Comparison of ENCODE assay signal across 9 mouse cellular contexts in the genomic region with DNA sequence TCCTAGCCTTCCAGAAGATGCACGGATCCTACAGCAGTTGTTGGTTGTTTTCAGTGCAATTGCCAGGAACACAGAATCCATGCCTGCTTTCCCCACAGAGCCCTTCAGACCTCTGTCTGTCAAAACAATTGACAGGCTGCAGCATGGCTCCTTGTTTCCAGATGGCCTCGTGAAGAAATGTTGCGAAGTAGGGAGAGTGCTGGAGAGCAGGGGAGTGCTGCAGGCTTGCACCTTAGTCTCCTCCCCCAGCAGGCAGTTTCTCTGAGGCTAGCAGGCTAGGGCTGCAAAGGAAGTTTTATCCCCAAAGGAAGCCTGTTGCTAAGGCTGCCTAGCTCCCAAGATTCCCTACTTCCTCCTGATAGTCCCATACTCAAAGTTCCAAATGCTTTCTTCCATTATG.
DNase-seq lines count a peak whose midpoint lies in the region; ATAC-seq and TF ChIP-seq lines count a peak whose summit lies in the region.
"Had no signal": no experiment of that assay in that cellular context is flagged by ENCODE, and none has a peak within 500 bp of the region (broad histone marks: within the 10 kb centered on the region; RNA-seq: fewer than 3 reads in every experiment).

No protein-coding gene starts in this region.

- H3K79me2 ChIP-seq in heart, adult 2 months (replicated peaks; ENCODE audit: control insufficient read depth, insufficient read depth, low read length) = no peaks in the 10 kb centered on the region; the same call in 1 of the 2 replicates

- no peak for TF ChIP-seq POLR2A in heart, adult 2 months (IDR thresholded peaks at IDR 0.05; ENCODE audit: insufficient read depth, low read depth, low read length)

- H3K4me3 ChIP-seq in liver, postnatal 0 days (ENCODE audit: low read depth, low read length) = no peak overlapping the region
- no peak overlapping the region for H3K4me3 ChIP-seq in heart, adult 2 months
- no peak overlapping the region for H3K4me3 ChIP-seq in limb, embryonic 12.5 days (replicated peaks)
- H3K4me3 ChIP-seq: midbrain, embryonic 13.5 days had no signal

- H3K36me3 ChIP-seq in liver, postnatal 0 days (replicated peaks; ENCODE audit: insufficient read depth, low read length) = no peaks in the 10 kb centered on the region
- H3K36me3 ChIP-seq in heart, adult 2 months (ENCODE audit: control insufficient read depth, insufficient read depth, low read length) = no peaks in the 10 kb centered on the region
- no peaks in the 10 kb centered on the region for H3K36me3 ChIP-seq in limb, embryonic 12.5 days
- H3K36me3 ChIP-seq: midbrain, embryonic 13.5 days had no signal

- 0 out of 2 replicates have a peak, but pooled peaks have one; percentile 15 for ATAC-seq in cerebellum, adult (ENCODE audit: insufficient number of reproducible peaks, low FRiP score, low TSS enrichment)
- no peak for ATAC-seq in liver, postnatal 0 days
- ATAC-seq in limb, embryonic 12.5 days (ENCODE audit: insufficient number of reproducible peaks, insufficient read depth, low FRiP score, low TSS enrichment, low read depth) = peak; percentile 63; the same call in 1 of the 2 replicates
- no peak for ATAC-seq in frontal cortex, adult (ENCODE audit: low TSS enrichment)
- ATAC-seq: midbrain, embryonic 13.5 days had no signal

- no peaks in the 10 kb centered on the region for H3K9me3 ChIP-seq in liver, postnatal 0 days (ENCODE audit: low read length)
- no peaks in the 10 kb centered on the region for H3K9me3 ChIP-seq in limb, embryonic 12.5 days
- H3K9me3 ChIP-seq: midbrain, embryonic 13.5 days had no signal

- no peak for TF ChIP-seq EP300 in liver, postnatal 0 days (IDR thresholded peaks at IDR 0.05; ENCODE audit: low read depth)
- TF ChIP-seq EP300 in heart, adult 2 months (IDR thresholded peaks at IDR 0.05; ENCODE audit: insufficient read depth, low read depth, low read length) = no peak

- H3K27ac ChIP-seq in liver, postnatal 0 days (ENCODE audit: low read depth) = no peak overlapping the region
- H3K27ac ChIP-seq in heart, adult 2 months = peak overlapping the region; percentile 0; the same call in 1 of the 2 replicates
- peak overlapping the region; percentile 56 for H3K27ac ChIP-seq in limb, embryonic 12.5 days
- H3K27ac ChIP-seq: midbrain, embryonic 13.5 days had no signal

- no peak overlapping the region for H3K4me2 ChIP-seq in liver, postnatal 0 days (ENCODE audit: low read depth, low read length)
- H3K4me2 ChIP-seq in limb, embryonic 12.5 days = no peak overlapping the region
- H3K4me2 ChIP-seq: midbrain, embryonic 13.5 days had no signal

- H3K4me1 ChIP-seq in liver, postnatal 0 days (ENCODE audit: insufficient read depth) = no peaks in the 10 kb centered on the region
- no peaks in the 10 kb centered on the region for H3K4me1 ChIP-seq in heart, adult 2 months (ENCODE audit: control insufficient read depth, insufficient read depth, low read length)
- H3K4me1 ChIP-seq in limb, embryonic 12.5 days (replicated peaks) = peaks cover 9% of the 10 kb centered on the region
- H3K4me1 ChIP-seq: midbrain, embryonic 13.5 days had no signal

- no peak overlapping the region for H3K9ac ChIP-seq in liver, postnatal 0 days (replicated peaks)
- H3K9ac ChIP-seq in heart, adult 2 months (ENCODE audit: low read depth, low read length) = no peak overlapping the region
- H3K9ac ChIP-seq in limb, embryonic 12.5 days (replicated peaks) = no peak overlapping the region
- H3K9ac ChIP-seq: midbrain, embryonic 13.5 days had no signal

- no peak for TF ChIP-seq CTCF in liver, postnatal 0 days (IDR thresholded peaks at IDR 0.05; ENCODE audit: low read depth)
- TF ChIP-seq CTCF in heart, adult 2 months (IDR thresholded peaks at IDR 0.05) = no peak

- H3K27me3 ChIP-seq in liver, postnatal 0 days (ENCODE audit: insufficient read depth, low read length) = no peaks in the 10 kb centered on the region
- no peaks in the 10 kb centered on the region for H3K27me3 ChIP-seq in heart, adult 2 months (ENCODE audit: control insufficient read depth, insufficient read depth, low read length)
- H3K27me3 ChIP-seq in limb, embryonic 12.5 days = no peaks in the 10 kb centered on the region
- H3K27me3 ChIP-seq: midbrain, embryonic 13.5 days had no signal

- WGBS in liver, postnatal 0 days (ENCODE audit: insufficient replicate concordance) = 31% methylated on average over 3 of the region's 3 CpGs
- WGBS in heart, adult 2 months = 23% methylated on average over 3 of the region's 3 CpGs
- WGBS in limb, embryonic 12.5 days = 10% methylated on average over 3 of the region's 3 CpGs

- intact Hi-C loops in heart, adult 2 months (cut with DNase I) = no loop called here
- intact Hi-C loops in left cerebral cortex, postnatal 4 days (cut with DNase I) = no loop called here

- DNase-seq in cerebellum, adult 9-10 months = no peak
- DNase-seq in liver = peak; percentile 4
- no peak for DNase-seq in liver, postnatal 0 days
- DNase-seq in heart, adult 2 months = peak; percentile 16 to 22
- no peak for DNase-seq in left cerebral cortex, postnatal 4 days

Comparison
In these comparisons a context has a peak if more than half of its experiments do, and no peak if none do; other contexts are left out.
1. DNase-seq: peak in liver (single experiment) and heart, adult 2 months (2 of 2); none in cerebellum, adult 9-10 months (single experiment), liver, postnatal 0 days (single experiment) and left cerebral cortex, postnatal 4 days (single experiment).
2. ATAC-seq: peak in cerebellum, adult (single experiment) and limb, embryonic 12.5 days (single experiment); none in liver, postnatal 0 days (single experiment) and frontal cortex, adult (single experiment).